Mouse (Mus musculus): ENCODE data around the gene Tcf3.

The Tcf3 gene

GRCm38 (mm10) chr10:80387522-80387959, 45.9 kb downstream of the Tcf3 start, which contains the start of gene Mex3d:
Mex3d (minus strand) TSS chr10:80387659.
- no peak for DNase-seq (ENCODE audit: extremely low spot score, low read depth, low spot score)

GRCm38 (mm10) chr10:80386735-80387471, 46.5 kb downstream of the Tcf3 start:
- DNase-seq (ENCODE audit: extremely low spot score, low read depth, low spot score), result no peak

- no peak for DNase-seq (ENCODE audit: extremely low spot score, low read depth, low spot score)
Measured at GRCm38 (mm10) chr10:80385811-80386734, 47.4 kb downstream of the Tcf3 start.

GRCm38 (mm10) chr10:80385310-80385709, 48.1 kb downstream of the Tcf3 start:
- DNase-seq (ENCODE audit: extremely low spot score, low read depth, low spot score), result no peak

GRCm38 (mm10) chr10:80384709-80385108, 48.7 kb downstream of the Tcf3 start:
- DNase-seq (ENCODE audit: extremely low spot score, low read depth, low spot score), result no peak

GRCm38 (mm10) chr10:80384115-80384639, 49.3 kb downstream of the Tcf3 start:
- DNase-seq (ENCODE audit: extremely low spot score, low read depth, low spot score), result no peak

GRCm38 (mm10) chr10:80383431-80383830, 50.0 kb downstream of the Tcf3 start:
- no peak for DNase-seq (ENCODE audit: extremely low spot score, low read depth, low spot score)

- DNase-seq (ENCODE audit: extremely low spot score, low read depth, low spot score), result no peak
Measured at GRCm38 (mm10) chr10:80382641-80383365, 50.6 kb downstream of the Tcf3 start.

GRCm38 (mm10) chr10:80377716-80378115, 55.7 kb downstream of the Tcf3 start:
- no peak for DNase-seq (ENCODE audit: extremely low spot score, low read depth, low spot score)

GRCm38 (mm10) chr10:80376160-80376559, 57.3 kb downstream of the Tcf3 start:
- peak; percentile 76 for DNase-seq (ENCODE audit: extremely low spot score, low read depth, low spot score)

GRCm38 (mm10) chr10:80374063-80374462, 59.4 kb downstream of the Tcf3 start:
- DNase-seq (ENCODE audit: extremely low spot score, low read depth, low spot score), result no peak

GRCm38 (mm10) chr10:80372706-80373105, 60.7 kb downstream of the Tcf3 start:
- no peak for DNase-seq (ENCODE audit: extremely low spot score, low read depth, low spot score)

GRCm38 (mm10) chr10:80371983-80372382, 61.5 kb downstream of the Tcf3 start:
- DNase-seq (ENCODE audit: extremely low spot score, low read depth, low spot score), result no peak

- peak; percentile 49 for DNase-seq (ENCODE audit: extremely low spot score, low read depth, low spot score)
Measured at GRCm38 (mm10) chr10:80371411-80371966, 62.0 kb downstream of the Tcf3 start.

- no peak for DNase-seq (ENCODE audit: extremely low spot score, low read depth, low spot score)
Measured at GRCm38 (mm10) chr10:80369995-80370747, 63.3 kb downstream of the Tcf3 start.

GRCm38 (mm10) chr10:80368392-80368791, 65.1 kb downstream of the Tcf3 start:
- no peak for DNase-seq (ENCODE audit: extremely low spot score, low read depth, low spot score)

- DNase-seq (ENCODE audit: extremely low spot score, low read depth, low spot score), result no peak
Measured at GRCm38 (mm10) chr10:80367954-80368353, 65.5 kb downstream of the Tcf3 start.

GRCm38 (mm10) chr10:80365736-80366135, 67.7 kb downstream of the Tcf3 start:
- DNase-seq (ENCODE audit: extremely low spot score, low read depth, low spot score), result no peak

- no peak for DNase-seq (ENCODE audit: extremely low spot score, low read depth, low spot score)
Measured at GRCm38 (mm10) chr10:80363734-80364133, 69.7 kb downstream of the Tcf3 start.
